Mouse (Mus musculus) MEL (cell line): Measurements from ENCODE around the gene Agfg2. TPM values are rescaled to one million over a fixed set of nuclear protein-coding genes. Genes with fewer than 3 reads are reported as not detected.

ENCODE experiments used
- DNase-seq: peaks from one replicate; pipeline ENCODE4 v3.0.0; 2011; ENCODE audit warnings: low read depth, low spot score
- H3K27ac ChIP-seq: 2 replicates; pipeline ENCODE4 v1.5.1; 2012; ENCODE audit warnings: low read depth, mild to moderate bottlenecking, control low read depth, low read length, moderate library complexity; ENCODE audit not compliant: control insufficient read depth
- H3K27me3 ChIP-seq, 2 experiments: fragments of 150-350 bp in 1 of 2; sonication (generic) in 1 of 2; 2 replicates each; pipeline ENCODE4 v1.6.1; 2012; ENCODE audit warnings: low read length in 2 of 2, mild to moderate bottlenecking in 2 of 2, improper control_type of control experiment in 1 of 2, moderate library complexity in 1 of 2; ENCODE audit not compliant: insufficient read depth in 2 of 2, control insufficient read depth in 1 of 2
- H3K36me3 ChIP-seq, 2 experiments: 2 replicates each; pipeline ENCODE4 v1.6.1; 2012 to 2014; ENCODE audit warnings: low read length in 2 of 2, improper control_type of control experiment in 1 of 2, inconsistent platforms in 1 of 2, mild to moderate bottlenecking in 1 of 2; ENCODE audit not compliant: insufficient read depth in 2 of 2, control insufficient read depth in 1 of 2
- H3K4me1 ChIP-seq, 2 experiments: fragments of 150-350 bp in 1 of 2; sonication (generic) in 1 of 2; 2 replicates each; pipeline ENCODE4 v1.6.1; 2012; ENCODE audit warnings: low read length in 2 of 2, improper control_type of control experiment in 1 of 2, mild to moderate bottlenecking in 1 of 2; ENCODE audit not compliant: insufficient read depth in 2 of 2, control insufficient read depth in 1 of 2
- H3K4me3 ChIP-seq, 2 experiments: fragments of 150-350 bp in 1 of 2; sonication (generic) in 1 of 2; 2 replicates each; pipeline ENCODE4 v1.5.1; 2012; ENCODE audit warnings: low read depth in 2 of 2, low read length in 2 of 2, mild to moderate bottlenecking in 2 of 2, moderate library complexity in 2 of 2, control low read depth in 1 of 2, improper control_type of control experiment in 1 of 2; ENCODE audit not compliant: control insufficient read depth in 1 of 2, insufficient read depth in 1 of 2
- H3K79me2 ChIP-seq: 2 replicates; pipeline ENCODE4 v1.6.1; 2012; ENCODE audit warnings: mild to moderate bottlenecking, low read length, moderate library complexity; ENCODE audit not compliant: control insufficient read depth, poor library complexity, insufficient read depth
- H3K9ac ChIP-seq: 2 replicates; pipeline ENCODE4 v1.6.1; 2012; ENCODE audit warnings: low read depth, mild to moderate bottlenecking, control low read depth, low read length, moderate library complexity; ENCODE audit not compliant: control insufficient read depth, poor library complexity, severe bottlenecking
- H3K9me3 ChIP-seq: fragments of 150-350 bp; sonication (generic); replicated peaks from 2 replicates; pipeline ENCODE4 v1.6.1; 2012; ENCODE audit warnings: mild to moderate bottlenecking, low read length, improper control_type of control experiment, moderate library complexity; ENCODE audit not compliant: insufficient read depth
- BHLHE40 ChIP-seq: IDR thresholded peaks from 2 replicates; pipeline ENCODE4 v1.6.1; 2012; ENCODE audit warnings: low read depth, mild to moderate bottlenecking, inconsistent platforms, low read length, improper control_type of control experiment, borderline replicate concordance
- CHD1 ChIP-seq: IDR thresholded peaks from 2 replicates; pipeline ENCODE4 v1.6.1; 2012; ENCODE audit warnings: low read depth, mild to moderate bottlenecking, inconsistent platforms, low read length, improper control_type of control experiment
- E2F4 ChIP-seq: IDR thresholded peaks from 2 replicates; pipeline ENCODE4 v1.6.1; 2011; ENCODE audit warnings: low read depth, low read length, improper control_type of control experiment, borderline replicate concordance
- ELF1 ChIP-seq: IDR thresholded peaks from 2 replicates; pipeline ENCODE4 v1.6.1; 2014; ENCODE audit warnings: low read depth, mild to moderate bottlenecking, inconsistent platforms, low read length, improper control_type of control experiment, moderate library complexity
- EP300 ChIP-seq, 2 experiments: IDR thresholded peaks; 2 replicates each; pipeline ENCODE4 v1.6.1; 2011; ENCODE audit warnings: improper control_type of control experiment in 2 of 2, low read length in 2 of 2, low read depth in 1 of 2, mild to moderate bottlenecking in 1 of 2
- GATA1 ChIP-seq: IDR thresholded peaks from 2 replicates; pipeline ENCODE4 v1.6.1; 2011; ENCODE audit warnings: low read depth, low read length, improper control_type of control experiment
- HCFC1 ChIP-seq: IDR thresholded peaks from 2 replicates; pipeline ENCODE4 v1.6.1; 2012; ENCODE audit warnings: low read depth, mild to moderate bottlenecking, inconsistent platforms, low read length, improper control_type of control experiment, moderate library complexity
- KAT2A ChIP-seq: conservative IDR thresholded peaks from 2 replicates; pipeline ENCODE4 v1.6.1; 2012; ENCODE audit warnings: low read depth, low read length, improper control_type of control experiment, inconsistent platforms
- MAFK ChIP-seq: IDR thresholded peaks from 2 replicates; pipeline ENCODE4 v1.6.1; 2011; ENCODE audit warnings: low read depth, mild to moderate bottlenecking, low read length, improper control_type of control experiment, borderline replicate concordance
- MAX ChIP-seq: IDR thresholded peaks from 2 replicates; pipeline ENCODE4 v1.6.1; 2011; ENCODE audit warnings: low read length, improper control_type of control experiment
- MAZ ChIP-seq: IDR thresholded peaks from 2 replicates; pipeline ENCODE4 v1.6.1; 2012; ENCODE audit warnings: low read depth, mild to moderate bottlenecking, inconsistent platforms, low read length, improper control_type of control experiment
- MXI1 ChIP-seq: IDR thresholded peaks from 2 replicates; pipeline ENCODE4 v1.6.1; 2011; ENCODE audit warnings: mild to moderate bottlenecking, low read depth, low read length, improper control_type of control experiment
- MYB ChIP-seq: IDR thresholded peaks from 2 replicates; pipeline ENCODE4 v1.6.1; 2011; ENCODE audit warnings: mild to moderate bottlenecking, low read depth, low read length, improper control_type of control experiment
- MYC ChIP-seq: IDR thresholded peaks from 2 replicates; pipeline ENCODE4 v1.6.1; 2011; ENCODE audit warnings: low read depth, mild to moderate bottlenecking, low read length, improper control_type of control experiment, moderate library complexity
- NELFE ChIP-seq: IDR thresholded peaks from 2 replicates; pipeline ENCODE4 v1.6.1; 2011; ENCODE audit warnings: low read depth, low read length, improper control_type of control experiment
- NRF1 ChIP-seq: IDR thresholded peaks from 2 replicates; pipeline ENCODE4 v1.6.1; 2014; ENCODE audit warnings: low read depth, mild to moderate bottlenecking, inconsistent platforms, low read length, improper control_type of control experiment, moderate library complexity; ENCODE audit not compliant: poor library complexity, insufficient read depth, severe bottlenecking
- POLR2A ChIP-seq, 2 experiments: IDR thresholded peaks; 2 replicates each; pipeline ENCODE4 v1.6.1; 2011 to 2012; ENCODE audit warnings: low read length in 2 of 2, mild to moderate bottlenecking in 2 of 2, control low read depth in 1 of 2, improper control_type of control experiment in 1 of 2, low read depth in 1 of 2, moderate library complexity in 1 of 2; ENCODE audit not compliant: control insufficient read depth in 1 of 2, insufficient read depth in 1 of 2, poor library complexity in 1 of 2
- POLR2AphosphoS2 ChIP-seq: IDR thresholded peaks from 2 replicates; pipeline ENCODE4 v1.6.1; 2011; ENCODE audit warnings: low read length, improper control_type of control experiment
- RAD21 ChIP-seq: IDR thresholded peaks from 2 replicates; pipeline ENCODE4 v1.6.1; 2011; ENCODE audit warnings: mild to moderate bottlenecking, low read depth, low read length, improper control_type of control experiment
- RCOR1 ChIP-seq: IDR thresholded peaks from 2 replicates; pipeline ENCODE4 v1.6.1; 2012; ENCODE audit warnings: low read depth, mild to moderate bottlenecking, inconsistent platforms, low read length, improper control_type of control experiment
- SIN3A ChIP-seq: IDR thresholded peaks from 2 replicates; pipeline ENCODE4 v1.6.1; 2012; ENCODE audit warnings: low read length, improper control_type of control experiment, inconsistent platforms
- SMC3 ChIP-seq: IDR thresholded peaks from 2 replicates; pipeline ENCODE4 v1.6.1; 2011; ENCODE audit warnings: low read depth, low read length, improper control_type of control experiment
- TAL1 ChIP-seq: IDR thresholded peaks from 2 replicates; pipeline ENCODE4 v1.6.1; 2012; ENCODE audit warnings: mild to moderate bottlenecking, inconsistent platforms, low read length, moderate library complexity, mixed read lengths
- TBP ChIP-seq: IDR thresholded peaks from 2 replicates; pipeline ENCODE4 v1.8.0; 2011; ENCODE audit warnings: low read depth, low read length, improper control_type of control experiment
- UBTF ChIP-seq: IDR thresholded peaks from 2 replicates; pipeline ENCODE4 v1.6.1; 2012; ENCODE audit warnings: low read depth, mild to moderate bottlenecking, inconsistent platforms, low read length, improper control_type of control experiment, moderate library complexity, borderline replicate concordance; ENCODE audit not compliant: insufficient read depth
- USF1 ChIP-seq: IDR thresholded peaks from 2 replicates; pipeline ENCODE4 v1.6.1; 2014; ENCODE audit warnings: low read depth, mild to moderate bottlenecking, inconsistent platforms, low read length, improper control_type of control experiment, moderate library complexity
- USF2 ChIP-seq, 2 experiments: IDR thresholded peaks; 2 replicates each; pipeline ENCODE4 v1.6.1; 2011 to 2012; ENCODE audit warnings: improper control_type of control experiment in 2 of 2, low read length in 2 of 2, borderline replicate concordance in 1 of 2, inconsistent platforms in 1 of 2, low read depth in 1 of 2, mild to moderate bottlenecking in 1 of 2; ENCODE audit not compliant: insufficient read depth in 1 of 2
- ZMIZ1 ChIP-seq: IDR thresholded peaks from 2 replicates; pipeline ENCODE4 v1.6.1; 2012; ENCODE audit warnings: low read depth, mild to moderate bottlenecking, inconsistent platforms, low read length, improper control_type of control experiment, moderate library complexity
- ZNF384 ChIP-seq: IDR thresholded peaks from 2 replicates; pipeline ENCODE4 v1.6.1; 2012; ENCODE audit warnings: low read depth, mild to moderate bottlenecking, inconsistent platforms, low read length, improper control_type of control experiment
- polyA plus RNA-seq, 2 experiments: library from polyadenylated mRNA; stranded (reverse) in 1 of 2; unstranded in 1 of 2; fragments of >175 nt in 1 of 2; fragments of >200 nt in 1 of 2; gene quantifications; 2 replicates each; pipeline versions ENCODE4 v1.2.1 to v1.2.4; 2012; ENCODE audit warnings: low replicate concordance in 2 of 2, low read depth in 1 of 2; ENCODE audit not compliant: insufficient read length in 2 of 2, insufficient read depth in 1 of 2, missing spikeins in 1 of 2
- total RNA-seq: library from RNA; depleted of rRNA; stranded (reverse); fragments of 300-350 nt; gene quantifications from 2 replicates; pipeline ENCODE4 v1.2.3, GENCODE M21; 2012

Agfg2 gene
- total and polyA plus RNA-seq, 3 experiments, result 30.0 to 38.9 TPM; not detected in 1

GRCm38 (mm10) chr5:137719088-137719487 lies 34.6 kb upstream of the Agfg2 start:
- H3K4me1 ChIP-seq, result peaks cover 5 to 23% of the 10 kb centered on the region in 2 experiments
- peak; percentile 51 for DNase-seq
- no peaks in the 10 kb centered on the region for H3K27me3 ChIP-seq
- TF ChIP-seq BHLHE40, result no peak
- 0 out of 2 replicates have a peak, but pooled peaks have one; percentile 6 for TF ChIP-seq USF1
- no peak for TF ChIP-seq ZNF384
- no peak for TF ChIP-seq ZMIZ1
- no peak for TF ChIP-seq UBTF
- peak; percentile 47; the same call in 1 of the 2 replicates for TF ChIP-seq ELF1
- TF ChIP-seq CHD1, result no peak
- no peak for TF ChIP-seq KAT2A
- TF ChIP-seq GATA1, result no peak
- no peak for TF ChIP-seq MAX
- TF ChIP-seq EP300 (IDR thresholded peaks at IDR 0.05; ENCODE audit: low read depth in 1 of 2, low read length in 2 of 2), result peak in 1 of 2 experiments; percentile 17; a peak in 1 of 4 replicates
- TF ChIP-seq SMC3, result no peak
- TF ChIP-seq RAD21, result no peak
- peak; percentile 19; the same call in 1 of the 2 replicates for TF ChIP-seq TAL1
- TF ChIP-seq POLR2AphosphoS2, result no peak
- H3K9ac ChIP-seq, result peak overlapping the region; percentile 51
- peak overlapping the region; percentile 60 to 71 for H3K4me3 ChIP-seq
- H3K79me2 ChIP-seq, result no peaks in the 10 kb centered on the region
- no peaks in the 10 kb centered on the region for H3K9me3 ChIP-seq
- peaks cover 0 to 18% of the 10 kb centered on the region in 2 experiments; a peak in 2 of 4 replicates for H3K36me3 ChIP-seq
- peak overlapping the region; percentile 39 for H3K27ac ChIP-seq

DNA sequence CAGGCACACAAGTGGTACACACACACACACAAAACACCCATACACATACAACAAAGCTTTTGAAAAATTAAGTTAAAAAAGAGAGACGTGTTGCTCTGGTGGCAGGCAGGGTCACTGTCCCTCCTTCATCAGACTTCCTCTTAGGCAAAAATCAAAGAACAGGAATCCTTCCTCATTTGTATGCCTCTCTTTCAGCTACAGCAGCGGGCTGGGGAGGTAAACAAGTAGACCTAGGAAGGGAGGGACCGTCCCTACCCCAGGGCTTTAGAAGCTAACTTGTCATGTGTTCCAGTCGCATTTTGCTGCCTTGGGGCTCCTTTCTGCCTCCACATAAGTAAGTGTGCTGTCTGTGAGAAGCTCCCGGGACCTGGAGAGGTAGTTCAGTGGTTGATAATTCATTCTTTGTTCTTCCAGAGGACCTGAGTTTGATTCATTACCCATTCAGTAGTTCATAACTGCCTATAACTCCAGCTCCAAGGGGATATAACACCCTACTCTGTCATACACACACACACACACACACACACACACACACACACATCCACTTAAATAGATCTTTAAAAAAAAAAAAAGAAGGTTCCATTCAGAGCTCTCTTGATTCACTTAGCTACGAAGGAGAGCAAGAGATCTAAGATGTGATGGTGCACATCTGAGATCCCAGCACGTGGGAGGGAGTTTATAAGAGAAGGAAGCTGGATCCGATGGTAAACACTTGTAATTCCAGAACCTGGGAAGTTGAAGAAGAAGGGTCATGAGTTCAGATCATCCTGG lies 33.7 kb upstream of the Agfg2 start:
- Histone ChIP-seq H3K79me2 (no peaks in the 10 kb centered on the region), H3K4me1 (peaks cover 5 to 16% of the 10 kb centered on the region in 2 experiments), H3K27ac (peak overlapping the region; percentile 8), H3K9ac (peak overlapping the region; percentile 51), H3K9me3 (no peaks in the 10 kb centered on the region), H3K36me3 (peaks cover 0 to 9% of the 10 kb centered on the region in 2 experiments; a peak in 2 of 4 replicates), H3K27me3 (no peaks in the 10 kb centered on the region), H3K4me3 (peak overlapping the region; percentile 60 to 71)
- DNase-seq, result peak; percentile 68
- TF ChIP-seq RCOR1, result peak; percentile 70
- TF ChIP-seq ELF1, result 0 out of 2 replicates have a peak, but pooled peaks have one; percentile 36
- peak; percentile 18 for TF ChIP-seq MXI1
- peak; percentile 74; the same call in 1 of the 2 replicates for TF ChIP-seq TBP
- TF ChIP-seq MAX, result no peak
- TF ChIP-seq POLR2AphosphoS2, result no peak
- no peak for TF ChIP-seq MAFK
- TF ChIP-seq USF2 (IDR thresholded peaks at IDR 0.05; ENCODE audit: borderline replicate concordance in 1 of 2, insufficient read depth in 1 of 2, low read depth in 1 of 2, low read length in 2 of 2), result no peak
- peak; percentile 74 for TF ChIP-seq ZNF384
- TF ChIP-seq RAD21, result no peak
- no peak for TF ChIP-seq POLR2A (IDR thresholded peaks at IDR 0.05; ENCODE audit: control insufficient read depth in 1 of 2, insufficient read depth in 1 of 2, low read depth in 1 of 2, low read length in 2 of 2, poor library complexity in 1 of 2)
- TF ChIP-seq MYC, result no peak
- TF ChIP-seq HCFC1, result no peak
- no peak for TF ChIP-seq E2F4
- TF ChIP-seq NELFE, result no peak
- 0 out of 4 replicates have a peak, but pooled peaks have one; percentile 4 to 30 for TF ChIP-seq EP300 (IDR thresholded peaks at IDR 0.05; ENCODE audit: low read depth in 1 of 2, low read length in 2 of 2)
- TF ChIP-seq MAZ, result no peak
- no peak for TF ChIP-seq MYB
- TF ChIP-seq NRF1, result no peak
- no peak for TF ChIP-seq SIN3A
